Mouse (Mus musculus) limb, embryonic 13.5 days (tissue): ENCODE measurements at regions not wholly inside any gene's neighbourhood (a gene's known extent, or its start where the extent isn't known, plus 50 kb on each side); places are given as distances from the start of the nearest gene placed in this dataset.

Experiments used
- ATAC-seq: fragments of 200-750 bp; cut with Nextera tagmentation; 2 replicates; pipeline ENCODE4 v1.8.0; 2017; ENCODE audit warnings: low read depth, moderate number of reproducible peaks, moderate TSS enrichment; ENCODE audit not compliant: low FRiP score
- H3K27ac ChIP-seq: fragments of 300-500 bp; sonication (generic); 2 replicates; pipeline ENCODE4 v1.5.1; 2015; ENCODE audit warnings: inconsistent platforms, mild to moderate bottlenecking, moderate library complexity
- H3K27me3 ChIP-seq: fragments of 300-500 bp; sonication (generic); 2 replicates; pipeline ENCODE4 v1.6.1; 2015; ENCODE audit warnings: mild to moderate bottlenecking, inconsistent platforms
- H3K36me3 ChIP-seq: fragments of 300-500 bp; sonication (generic); 2 replicates; pipeline ENCODE4 v1.6.1; 2015; ENCODE audit warnings: inconsistent platforms, mild to moderate bottlenecking, moderate library complexity
- H3K4me1 ChIP-seq: fragments of 300-500 bp; sonication (generic); 2 replicates; pipeline ENCODE4 v1.6.1; 2015; ENCODE audit warnings: inconsistent platforms
- H3K4me2 ChIP-seq: fragments of 300-500 bp; sonication (generic); replicated peaks from 2 replicates; pipeline ENCODE4 v1.6.1; 2015; ENCODE audit warnings: inconsistent platforms, mild to moderate bottlenecking, moderate library complexity
- H3K4me3 ChIP-seq: fragments of 300-500 bp; sonication (generic); 2 replicates; pipeline ENCODE4 v1.5.1; 2015; ENCODE audit warnings: moderate library complexity, mild to moderate bottlenecking, inconsistent platforms
- H3K9ac ChIP-seq: fragments of 300-500 bp; sonication (generic); 2 replicates; pipeline ENCODE4 v1.6.1; 2015; ENCODE audit warnings: mild to moderate bottlenecking, inconsistent platforms
- H3K9me3 ChIP-seq: fragments of 300-500 bp; sonication (generic); 2 replicates; pipeline ENCODE4 v1.6.1; 2016; ENCODE audit warnings: inconsistent platforms
- WGBS: fragments of 180-500 bp; shearing (Covaris S2); methylation state at CpG from one replicate; pipeline ENCODE4 v1.1.7; 2015; 5-methylcytosine and 5-hydroxymethylcytosine counted together

GRCm38 (mm10) chr1:136761467-136761866 lies 136.8 kb downstream of the Zfp281 start:
- no peaks in the 10 kb centered on the region for H3K4me1 ChIP-seq
- H3K4me2 ChIP-seq = no peak overlapping the region
- 83% methylated on average over 4 of the region's 4 CpGs for WGBS
- ATAC-seq = no peak
- H3K4me3 ChIP-seq = no peak overlapping the region
- 0 out of 2 replicates have a peak, but pooled peaks cover 8% of the 10 kb centered on the region for H3K9me3 ChIP-seq
- H3K27me3 ChIP-seq = no peaks in the 10 kb centered on the region
- no peaks in the 10 kb centered on the region for H3K36me3 ChIP-seq
- no peak overlapping the region for H3K27ac ChIP-seq
- no peak overlapping the region; the same call in 1 of the 2 replicates for H3K9ac ChIP-seq

GRCm38 (mm10) chr1:136768969-136769401 lies 144.3 kb downstream of the Zfp281 start:
- no peak overlapping the region for H3K9ac ChIP-seq
- peak overlapping the region; percentile 58; the same call in 1 of the 2 replicates for H3K27ac ChIP-seq
- H3K4me1 ChIP-seq = peaks cover 13% of the 10 kb centered on the region
- H3K4me2 ChIP-seq = peak overlapping the region; percentile 38
- H3K4me3 ChIP-seq = no peak overlapping the region
- no peaks in the 10 kb centered on the region for H3K36me3 ChIP-seq
- H3K27me3 ChIP-seq = no peaks in the 10 kb centered on the region
- ATAC-seq = peak; percentile 85
- WGBS = 2% methylated on average over 10 of the region's 10 CpGs
- no peaks in the 10 kb centered on the region for H3K9me3 ChIP-seq

- no peak for ATAC-seq
- Histone ChIP-seq H3K27me3 (no peaks in the 10 kb centered on the region; the same call in 1 of the 2 replicates), H3K4me1 (peaks cover 7% of the 10 kb centered on the region), H3K4me2 (no peak overlapping the region), H3K27ac (no peak overlapping the region), H3K4me3 (no peak overlapping the region), H3K9me3 (no peaks in the 10 kb centered on the region), H3K36me3 (no peaks in the 10 kb centered on the region), H3K9ac (no peak overlapping the region)
- WGBS = 90% methylated on average over 6 of the region's 6 CpGs
Observed at GRCm38 (mm10) chr1:136773743-136774142, 149.0 kb downstream of the Zfp281 start.

GRCm38 (mm10) chr1:136776211-136776610 lies 151.5 kb downstream of the Zfp281 start:
- Histone ChIP-seq H3K4me2 (no peak overlapping the region), H3K36me3 (no peaks in the 10 kb centered on the region), H3K27me3 (no peaks in the 10 kb centered on the region; the same call in 1 of the 2 replicates), H3K9ac (no peak overlapping the region), H3K4me1 (no peaks in the 10 kb centered on the region; the same call in 1 of the 2 replicates), H3K9me3 (no peaks in the 10 kb centered on the region), H3K27ac (no peak overlapping the region), H3K4me3 (no peak overlapping the region)
- WGBS = 55% methylated on average over 17 of the region's 17 CpGs
- no peak for ATAC-seq

DNA sequence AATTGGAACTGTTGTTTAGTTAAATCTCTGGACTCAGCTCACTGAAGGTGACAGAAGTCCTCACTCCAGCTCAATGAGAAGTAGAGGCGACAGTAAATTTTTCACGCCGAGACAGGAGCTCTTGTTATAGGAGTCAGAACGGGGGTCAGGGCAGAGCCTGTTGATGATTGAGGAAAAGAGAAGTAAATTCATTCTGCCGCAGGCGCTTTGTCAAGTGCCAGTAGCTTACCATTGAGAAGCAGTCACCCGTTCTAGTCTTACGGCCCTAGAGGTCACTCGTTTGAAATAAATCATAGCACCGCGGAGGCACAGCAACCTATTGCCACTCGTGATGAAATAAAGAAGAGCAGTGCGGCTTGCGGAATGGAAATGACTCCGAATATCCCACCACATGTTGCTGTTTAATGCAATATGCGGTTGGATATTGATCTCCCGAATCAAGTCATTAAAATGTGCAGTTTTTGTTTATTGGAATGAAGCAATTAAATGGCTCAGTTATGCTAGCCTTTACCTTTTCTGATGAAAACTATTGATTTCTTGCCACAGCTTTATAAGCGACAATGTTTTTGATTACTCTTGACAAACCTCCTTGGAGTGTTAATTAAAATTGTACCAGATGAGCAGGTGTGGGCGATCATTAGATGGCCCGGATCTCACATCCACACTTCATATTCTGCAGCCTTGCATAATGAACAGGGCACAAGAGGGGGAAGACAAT lies 152.7 kb downstream of the Zfp281 start:
- Histone ChIP-seq H3K9me3 (no peaks in the 10 kb centered on the region), H3K9ac (no peak overlapping the region), H3K4me3 (0 out of 2 replicates have a peak overlapping the region, but pooled peaks have one; percentile 10), H3K27ac (no peak overlapping the region), H3K27me3 (no peaks in the 10 kb centered on the region; the same call in 1 of the 2 replicates), H3K4me1 (peaks cover 11% of the 10 kb centered on the region), H3K36me3 (no peaks in the 10 kb centered on the region), H3K4me2 (peak overlapping the region; percentile 42)
- no peak for ATAC-seq
- WGBS = 32% methylated on average over 20 of the region's 20 CpGs

- 88% methylated on average over 8 of the region's 8 CpGs for WGBS
- ATAC-seq = no peak
- no peak overlapping the region for H3K4me3 ChIP-seq
- H3K9ac ChIP-seq = no peak overlapping the region
- no peaks in the 10 kb centered on the region for H3K36me3 ChIP-seq
- H3K4me1 ChIP-seq = peaks cover 15% of the 10 kb centered on the region
- no peak overlapping the region for H3K27ac ChIP-seq
- no peaks in the 10 kb centered on the region; the same call in 1 of the 2 replicates for H3K27me3 ChIP-seq
- no peak overlapping the region for H3K4me2 ChIP-seq
- no peaks in the 10 kb centered on the region for H3K9me3 ChIP-seq
Observed at GRCm38 (mm10) chr1:136779384-136779783, 154.7 kb downstream of the Zfp281 start.

DNA sequence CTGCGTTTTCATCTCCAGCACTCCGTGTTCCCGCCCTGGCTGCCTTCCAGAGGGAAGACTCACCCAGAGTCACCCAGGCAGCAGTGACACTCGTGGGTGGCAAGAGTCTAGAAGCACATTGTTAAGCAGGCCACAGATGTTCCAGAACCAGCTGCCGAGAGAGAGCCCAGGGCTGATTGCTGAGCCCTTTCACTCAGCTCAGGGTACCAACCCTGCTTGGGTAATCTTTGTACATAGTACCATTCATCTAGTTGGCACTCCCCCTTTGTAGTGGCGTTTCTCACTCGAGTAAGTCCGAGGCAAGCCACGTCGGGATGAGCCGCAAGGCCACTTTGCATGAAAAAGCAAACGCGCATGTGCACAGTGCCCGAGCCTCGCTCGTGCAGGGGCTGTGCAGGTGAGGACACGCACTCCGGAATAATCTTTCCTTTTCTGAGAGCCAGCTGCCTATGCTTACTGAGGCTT lies 156.9 kb downstream of the Zfp281 start:
- no peak for ATAC-seq
- Histone ChIP-seq H3K4me1 (peaks cover 15% of the 10 kb centered on the region), H3K27me3 (no peaks in the 10 kb centered on the region; the same call in 1 of the 2 replicates), H3K4me3 (peak overlapping the region; percentile 15), H3K27ac (no peak overlapping the region), H3K4me2 (peak overlapping the region; percentile 49), H3K9ac (no peak overlapping the region), H3K36me3 (no peaks in the 10 kb centered on the region), H3K9me3 (no peaks in the 10 kb centered on the region)
- WGBS = 50% methylated on average over 18 of the region's 18 CpGs

DNA sequence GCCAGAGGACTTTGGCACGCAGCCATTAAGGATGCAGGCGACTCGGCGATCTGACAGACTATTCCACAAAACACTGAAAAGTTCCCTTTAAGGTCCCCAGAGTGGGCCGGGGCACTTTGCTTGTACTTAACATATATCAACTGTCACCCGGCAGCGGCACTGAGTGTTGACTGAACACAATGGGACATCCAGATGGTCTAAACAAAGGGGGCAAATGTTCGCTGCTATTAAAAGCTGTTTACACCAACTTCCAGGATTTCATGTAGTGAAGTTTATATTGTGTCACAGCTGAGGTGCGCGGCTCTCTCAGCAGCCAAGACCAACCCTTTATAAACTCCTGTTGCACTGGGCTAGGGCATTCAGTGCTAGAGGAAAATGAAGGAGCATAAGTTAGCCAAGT lies 157.6 kb downstream of the Zfp281 start:
- peak overlapping the region; percentile 49 for H3K4me2 ChIP-seq
- H3K4me1 ChIP-seq = peaks cover 15% of the 10 kb centered on the region
- H3K27me3 ChIP-seq = no peaks in the 10 kb centered on the region; the same call in 1 of the 2 replicates
- 34% methylated on average over 10 of the region's 10 CpGs for WGBS
- ATAC-seq = no peak
- H3K4me3 ChIP-seq = peak overlapping the region; percentile 15; the same call in 1 of the 2 replicates
- H3K27ac ChIP-seq = no peak overlapping the region
- H3K36me3 ChIP-seq = no peaks in the 10 kb centered on the region
- H3K9me3 ChIP-seq = no peaks in the 10 kb centered on the region
- H3K9ac ChIP-seq = no peak overlapping the region

- Histone ChIP-seq H3K4me2 (no peak overlapping the region), H3K4me1 (peaks cover 15% of the 10 kb centered on the region), H3K36me3 (no peaks in the 10 kb centered on the region), H3K9me3 (no peaks in the 10 kb centered on the region), H3K27me3 (no peaks in the 10 kb centered on the region), H3K27ac (no peak overlapping the region), H3K4me3 (no peak overlapping the region), H3K9ac (no peak overlapping the region)
- ATAC-seq = no peak
- 63% methylated on average over 9 of the region's 9 CpGs for WGBS
Observed at GRCm38 (mm10) chr1:136784178-136784577, 159.5 kb downstream of the Zfp281 start.

DNA sequence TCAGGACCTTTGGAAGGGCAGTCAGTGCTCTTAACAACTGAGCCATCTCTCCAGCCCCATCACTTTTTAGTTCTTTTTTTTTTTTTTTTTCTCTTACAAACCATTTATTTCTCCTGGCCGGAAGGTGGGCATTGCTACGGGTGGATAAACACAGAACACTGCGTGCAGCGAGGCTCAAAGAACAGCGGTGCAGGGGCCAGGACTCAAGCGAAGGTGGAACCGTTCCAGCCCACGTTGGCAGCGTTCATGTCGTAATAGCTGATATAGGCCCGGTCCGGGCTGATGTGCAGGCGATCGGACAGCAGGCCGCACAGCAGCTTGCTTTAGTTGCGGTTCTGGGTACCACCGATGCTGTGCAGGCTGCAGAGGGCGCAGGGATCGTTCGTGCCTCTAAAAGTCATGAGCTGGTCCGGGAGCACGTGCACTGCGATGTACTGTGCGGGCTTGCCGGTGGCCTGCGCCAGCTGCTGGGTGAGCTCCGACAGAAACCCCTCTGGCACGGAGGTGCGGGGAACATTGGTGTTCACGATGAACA lies 164.3 kb downstream of the Zfp281 start:
- H3K27ac ChIP-seq = no peak overlapping the region
- H3K27me3 ChIP-seq = no peaks in the 10 kb centered on the region
- H3K9ac ChIP-seq = no peak overlapping the region
- H3K4me1 ChIP-seq = no peaks in the 10 kb centered on the region
- H3K9me3 ChIP-seq = no peaks in the 10 kb centered on the region
- peak overlapping the region; percentile 23; the same call in 1 of the 2 replicates for H3K4me2 ChIP-seq
- 65% methylated on average over 30 of the region's 30 CpGs for WGBS
- no peak for ATAC-seq
- H3K4me3 ChIP-seq = no peak overlapping the region
- no peaks in the 10 kb centered on the region for H3K36me3 ChIP-seq

DNA sequence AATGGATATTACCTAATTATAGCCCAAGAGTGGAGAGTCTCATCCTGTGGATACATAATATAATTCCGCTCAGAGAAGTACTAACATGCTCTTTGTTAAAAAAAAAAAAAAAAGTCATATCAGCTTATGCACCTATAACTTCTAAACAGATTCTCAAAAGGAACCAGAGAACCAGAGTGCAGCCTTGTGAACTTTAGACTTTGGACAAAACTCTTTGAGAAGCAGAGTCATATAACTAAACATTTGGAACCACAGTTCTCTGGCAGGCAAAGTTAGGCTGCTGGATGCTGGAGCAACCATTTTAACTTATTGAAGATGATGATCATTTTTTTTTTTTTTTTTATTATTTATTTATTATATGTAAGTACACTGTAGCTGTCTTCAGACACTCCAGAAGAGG lies 166.9 kb downstream of the Zfp281 start:
- Histone ChIP-seq H3K4me3 (no peak overlapping the region), H3K27me3 (no peaks in the 10 kb centered on the region), H3K4me1 (no peaks in the 10 kb centered on the region), H3K4me2 (no peak overlapping the region), H3K9me3 (no peaks in the 10 kb centered on the region), H3K27ac (no peak overlapping the region), H3K9ac (no peak overlapping the region), H3K36me3 (no peaks in the 10 kb centered on the region)
- 83% methylated on average over 1 of the region's 1 CpGs for WGBS
- ATAC-seq = no peak
